8 mouse cellular contexts compared by ENCODE assay signal in genomic region chr3:124320821-124321576, GRCm38 (mm10). TPM values are rescaled to one million over a fixed set of nuclear protein-coding genes. Genes with fewer than 3 reads are reported as not detected.
DNase-seq lines count a peak whose midpoint lies in the region; ATAC-seq lines count a peak whose summit lies in the region.

Tram1l1 (plus strand) TSS chr3:124320855.

- H3K27me3 ChIP-seq in forebrain, embryonic 12.5 days, result no peaks in the 10 kb centered on the region
- no peaks in the 10 kb centered on the region for H3K27me3 ChIP-seq in hindbrain, embryonic 10.5 days (ENCODE audit: insufficient read depth, poor library complexity, severe bottlenecking)

- H3K9ac ChIP-seq in forebrain, embryonic 12.5 days, result peak within 1 kb of the TSS; percentile 62

- peak within 1 kb of the TSS; percentile 67 for H3K4me2 ChIP-seq in forebrain, embryonic 12.5 days

- no peaks in the 10 kb centered on the region for H3K9me3 ChIP-seq in forebrain, embryonic 12.5 days
- H3K9me3 ChIP-seq in hindbrain, embryonic 10.5 days, result no peaks in the 10 kb centered on the region

- no peak within 1 kb of the TSS for H3K27ac ChIP-seq in brown adipose tissue, adult 24 weeks (replicated peaks; ENCODE audit: low read depth, low read length)
- peak within 1 kb of the TSS; percentile 85 for H3K27ac ChIP-seq in forebrain, embryonic 12.5 days
- H3K27ac ChIP-seq in hindbrain, embryonic 10.5 days, result peak within 1 kb of the TSS; percentile 89

- peak; percentile 52 for DNase-seq in WW6 (ENCODE audit: low read depth, low spot score)
- DNase-seq in hindbrain, embryonic 10.5 days (ENCODE audit: low spot score), result peak; percentile 90
- DNase-seq in left cerebral cortex, adult 11 months (ENCODE audit: low spot score), result peak; percentile 71
- peak; percentile 2 for DNase-seq in lung, postnatal 36 days
- peak; percentile 91 to 93 for DNase-seq in right cerebral cortex, postnatal 10 days (ENCODE audit: low spot score in 2 of 2)
- DNase-seq in B cell, adult 2 months, result no peak

- 1% methylated on average over 52 of the region's 53 CpGs for WGBS in forebrain, embryonic 12.5 days
- 3% methylated on average over 53 of the region's 53 CpGs for WGBS in hindbrain, embryonic 10.5 days

- H3K4me3 ChIP-seq in brown adipose tissue, adult 24 weeks (ENCODE audit: insufficient read depth, low read depth, low read length), result peak within 1 kb of the TSS; percentile 40
- peak within 1 kb of the TSS; percentile 60 for H3K4me3 ChIP-seq in forebrain, embryonic 12.5 days (replicated peaks)
- H3K4me3 ChIP-seq in hindbrain, embryonic 10.5 days, result peak within 1 kb of the TSS; percentile 66

- peak; percentile 97 for ATAC-seq in forebrain, embryonic 12.5 days (ENCODE audit: low FRiP score)

- no peaks in the 10 kb centered on the region for H3K4me1 ChIP-seq in brown adipose tissue, adult 24 weeks (ENCODE audit: control insufficient read depth, insufficient read depth, insufficient read length, low read length)
- peaks cover 17% of the 10 kb centered on the region for H3K4me1 ChIP-seq in forebrain, embryonic 12.5 days
- H3K4me1 ChIP-seq in hindbrain, embryonic 10.5 days (replicated peaks), result peaks cover 18% of the 10 kb centered on the region

- H3K36me3 ChIP-seq in forebrain, embryonic 12.5 days (replicated peaks), result no peaks in the 10 kb centered on the region
- H3K36me3 ChIP-seq in hindbrain, embryonic 10.5 days, result no peaks in the 10 kb centered on the region

RNA-seq across cellular contexts. Expression of gene Tram1l1, which starts in this region (rescaled TPM):
- polyA plus RNA-seq in brown adipose tissue, adult 24 weeks (2012; ENCODE audit: insufficient read depth, insufficient read length, missing spikeins), result not detected in 2 replicates
- 26.6 and 27.8 TPM in 2 replicates for polyA plus RNA-seq in forebrain, embryonic 12.5 days (2016; fragmentation: Nextera tagmentation; extraction: Ambion mirVana)
- polyA plus RNA-seq in hindbrain, embryonic 10.5 days (2016; fragmentation: Nextera tagmentation; extraction: Ambion mirVana), result 14.7 and 22.1 TPM in 2 replicates

Comparison
In these comparisons a context has a peak if more than half of its experiments do, and no peak if none do; other contexts are left out.
1. RNA of gene Tram1l1 (polyA plus RNA-seq): 26.6 to 27.8 TPM in forebrain, embryonic 12.5 days and 14.7 to 22.1 TPM in hindbrain, embryonic 10.5 days; not detected in brown adipose tissue, adult 24 weeks; every median in the first group is over 10 times any median in the second.
2. DNase-seq: peak in WW6 (single experiment), hindbrain, embryonic 10.5 days (single experiment), left cerebral cortex, adult 11 months (single experiment), lung, postnatal 36 days (single experiment) and right cerebral cortex, postnatal 10 days (2 of 2); none in B cell, adult 2 months (0 of 2).
3. Peak in every context shown above with its lines, with median percentiles within 50 percentile points of each other: H3K4me3 ChIP-seq.